Comparison of ENCODE assay signal across 20 mouse cellular contexts in genomic region chr7:138005806-138006205, GRCm38 (mm10).
"Had no signal": no experiment of that assay in that cellular context is flagged by ENCODE, and none has a peak within 500 bp of the region (broad histone marks: within the 10 kb centered on the region; RNA-seq: fewer than 3 reads in every experiment).

No protein-coding gene starts in this region.

- H3K4me3 ChIP-seq: layer of hippocampus, adult 2 months; limb, embryonic 10.5 days; limb, embryonic 13.5 days; liver, embryonic 12.5 days; liver, embryonic 15.5 days; lung, embryonic 15.5 days; midbrain, embryonic 13.5 days; neural tube, embryonic 13.5 days had no signal

- H3K9me3 ChIP-seq: limb, embryonic 10.5 days; limb, embryonic 13.5 days; liver, embryonic 12.5 days; liver, embryonic 15.5 days; lung, embryonic 15.5 days; midbrain, embryonic 13.5 days; neural tube, embryonic 13.5 days had no signal

- DNase-seq: kidney, adult 8-10 months; kidney, postnatal 25 days; layer of hippocampus, adult 9-11 months; liver; lung, adult 18-20 months; lung, postnatal 10 days; lung, postnatal 36 days; thymus, adult 2 months; thymus, postnatal 14 days; thymus, postnatal 4 days had no signal

- H3K4me2 ChIP-seq: limb, embryonic 13.5 days; liver, embryonic 12.5 days; liver, embryonic 15.5 days; lung, embryonic 15.5 days; midbrain, embryonic 13.5 days; neural tube, embryonic 13.5 days had no signal

- H3K9ac ChIP-seq: limb, embryonic 13.5 days; liver, embryonic 12.5 days; liver, embryonic 15.5 days; lung, embryonic 15.5 days; midbrain, embryonic 13.5 days; neural tube, embryonic 13.5 days had no signal

- H3K27me3 ChIP-seq: limb, embryonic 13.5 days; liver, embryonic 12.5 days; liver, embryonic 15.5 days; lung, embryonic 15.5 days; midbrain, embryonic 13.5 days; neural tube, embryonic 13.5 days had no signal

- H3K36me3 ChIP-seq: limb, embryonic 10.5 days; limb, embryonic 13.5 days; liver, embryonic 12.5 days; liver, embryonic 15.5 days; lung, embryonic 15.5 days; midbrain, embryonic 13.5 days; neural tube, embryonic 13.5 days had no signal

- ATAC-seq: liver, embryonic 12.5 days; midbrain, embryonic 13.5 days had no signal

- H3K27ac ChIP-seq: kidney, postnatal 0 days; layer of hippocampus, adult 2 months; limb, embryonic 10.5 days; limb, embryonic 13.5 days; liver, embryonic 12.5 days; liver, embryonic 15.5 days; lung, embryonic 15.5 days; midbrain, embryonic 13.5 days; neural tube, embryonic 13.5 days; stomach, postnatal 0 days had no signal

- H3K4me1 ChIP-seq: limb, embryonic 10.5 days; liver, embryonic 12.5 days; liver, embryonic 15.5 days; lung, embryonic 15.5 days had no signal
